Mouse (Mus musculus) layer of hippocampus, adult 9-10 months (tissue): ENCODE results near the gene Atp2b1.

Experiments used
- DNase-seq: peaks from one replicate; pipeline ENCODE4 v3.0.0; 2022; ENCODE audit warnings: low spot score

Atp2b1 gene

GRCm38 (mm10) chr10:99033830-99034828, 119.9 kb downstream of the Atp2b1 start:
- DNase-seq: no peak

- DNase-seq: no peak
These were observed 123.2 kb downstream of the Atp2b1 start for GRCm38 (mm10) chr10:99037185-99038065.

- no peak for DNase-seq
These were observed 124.7 kb downstream of the Atp2b1 start for GRCm38 (mm10) chr10:99038866-99039265.

GRCm38 (mm10) chr10:99040171-99040570, 126.0 kb downstream of the Atp2b1 start:
- no peak for DNase-seq

- no peak for DNase-seq
These were observed 132.7 kb downstream of the Atp2b1 start for GRCm38 (mm10) chr10:99046756-99047550.

- DNase-seq: no peak
These were observed 133.3 kb downstream of the Atp2b1 start for GRCm38 (mm10) chr10:99047551-99047940.

- no peak for DNase-seq
These were observed 135.9 kb downstream of the Atp2b1 start for GRCm38 (mm10) chr10:99050093-99050492.

- no peak for DNase-seq
These were observed 138.9 kb downstream of the Atp2b1 start for GRCm38 (mm10) chr10:99053111-99053510.

- no peak for DNase-seq
These were observed 146.4 kb downstream of the Atp2b1 start for GRCm38 (mm10) chr10:99060588-99060987.

- DNase-seq: no peak
These were observed 147.2 kb downstream of the Atp2b1 start for GRCm38 (mm10) chr10:99061418-99061817.

- no peak for DNase-seq
These were observed 148.3 kb downstream of the Atp2b1 start for GRCm38 (mm10) chr10:99062546-99062945.
